Mouse (Mus musculus) heart, postnatal 0 days (tissue): Measurements from ENCODE around the gene Cyb561d2.

Experiments
- CTCF ChIP-seq: IDR thresholded peaks from 2 replicates; pipeline ENCODE4 v1.5.1; 2016; ENCODE audit warnings: antibody characterized with exemption, control low read depth, low read depth
- EP300 ChIP-seq: IDR thresholded peaks from 2 replicates; pipeline ENCODE4 v1.6.1; 2016; ENCODE audit warnings: antibody characterized with exemption, low read depth

DNA sequence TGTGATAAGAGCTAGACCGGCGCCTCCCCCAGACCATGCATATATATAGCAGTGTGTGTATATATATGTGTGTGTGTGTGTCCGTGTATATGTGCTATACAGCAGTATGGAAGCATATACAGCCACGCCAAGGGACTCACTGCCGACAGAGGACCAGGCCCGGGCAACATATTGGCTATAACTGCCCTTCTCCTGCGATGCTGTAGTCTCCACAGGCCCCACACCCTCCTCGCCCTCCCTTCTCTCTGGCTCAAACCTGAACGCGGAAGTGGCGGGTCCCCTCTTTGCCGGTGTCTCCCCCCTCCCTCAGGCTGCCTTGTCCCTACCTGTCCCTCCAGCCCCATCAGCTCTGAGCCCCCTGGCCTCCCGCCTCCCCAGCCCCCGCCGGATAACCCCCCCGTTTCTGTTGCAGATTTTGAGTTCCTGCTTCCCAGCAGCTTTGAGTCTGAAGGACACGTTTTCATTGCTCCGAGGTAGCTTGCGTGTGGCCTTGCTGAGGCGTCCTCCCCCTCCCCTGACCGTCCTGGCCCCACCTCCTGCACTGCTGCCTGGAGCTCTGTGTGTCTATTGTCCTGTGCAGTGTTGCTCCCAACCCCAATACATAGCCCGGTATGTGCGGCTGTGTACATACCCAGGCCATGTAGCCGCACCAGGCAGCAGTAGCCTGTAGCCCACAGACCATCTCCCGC is 20.1 kb downstream of the Cyb561d2 start:
- TF ChIP-seq CTCF (no peak), EP300 (no peak)
